Mouse (Mus musculus) NIH3T3 (cell line): ENCODE measurements around the gene Ppig.
A peak's percentile ranks its signal among the peaks of the same experiment; 100 is the strongest.

Source experiments
- DNase-seq: peaks from one replicate; pipeline ENCODE4 v3.0.0-alpha.2; 2012; ENCODE audit warnings: low read depth

Ppig gene

DNA sequence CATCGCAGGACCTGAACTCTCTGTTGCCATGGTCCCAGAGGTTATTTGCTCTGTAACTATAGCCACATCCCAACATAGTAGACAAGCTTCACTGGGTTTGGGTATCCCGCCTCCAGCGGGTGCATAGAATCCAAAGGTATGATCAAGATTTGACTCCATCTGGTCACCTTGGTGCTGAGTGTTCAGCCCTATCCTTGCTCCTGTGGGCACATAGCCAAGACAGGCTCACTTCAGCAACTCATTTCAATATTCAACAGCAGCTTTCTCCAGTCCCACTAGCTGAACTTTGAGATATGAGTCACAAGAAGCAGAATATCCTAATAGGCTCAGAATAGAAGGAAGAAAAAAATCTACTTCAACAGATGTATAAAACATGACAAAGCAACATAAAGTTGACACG lies 41.0 kb downstream of the Ppig start:
- DNase-seq = no peak

DNA sequence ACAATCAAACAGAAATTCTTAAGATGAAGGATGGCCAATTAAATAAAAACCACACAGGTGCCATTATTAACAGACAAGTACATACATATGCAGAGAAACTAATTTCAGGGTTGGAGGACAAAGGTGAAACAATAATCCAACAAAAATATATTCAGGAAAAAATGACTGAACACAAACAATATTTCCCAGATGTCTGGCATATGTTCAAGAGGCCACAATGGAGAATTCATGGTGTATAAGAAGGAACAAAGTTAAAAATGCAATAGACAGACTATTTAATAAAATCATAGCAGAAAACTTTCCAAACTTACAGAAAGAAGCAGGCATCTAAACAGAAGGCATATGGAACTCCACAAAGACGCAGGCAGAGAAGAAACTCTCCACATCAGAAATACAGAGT lies 42.4 kb downstream of the Ppig start:
- DNase-seq = peak; percentile 48

DNA sequence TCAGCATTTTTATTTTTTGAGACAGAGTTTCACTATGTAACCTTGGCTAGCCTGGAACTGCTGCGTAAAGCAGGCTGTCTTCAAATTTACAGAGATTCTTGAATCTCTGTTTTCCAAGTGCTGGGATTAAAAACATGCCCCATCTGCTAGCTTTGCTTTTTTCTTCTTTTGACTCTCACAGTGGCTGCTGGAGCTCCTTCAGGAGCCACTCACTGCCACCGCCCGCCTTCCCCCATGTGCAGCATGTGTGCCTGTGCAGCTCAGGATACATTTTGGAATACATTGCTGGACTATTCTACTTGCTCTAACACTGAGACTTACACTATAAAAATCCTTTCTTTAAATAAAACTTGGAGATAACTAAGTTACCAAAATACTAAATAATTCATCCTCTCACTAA lies 51.0 kb downstream of the Ppig start:
- DNase-seq = no peak

DNA sequence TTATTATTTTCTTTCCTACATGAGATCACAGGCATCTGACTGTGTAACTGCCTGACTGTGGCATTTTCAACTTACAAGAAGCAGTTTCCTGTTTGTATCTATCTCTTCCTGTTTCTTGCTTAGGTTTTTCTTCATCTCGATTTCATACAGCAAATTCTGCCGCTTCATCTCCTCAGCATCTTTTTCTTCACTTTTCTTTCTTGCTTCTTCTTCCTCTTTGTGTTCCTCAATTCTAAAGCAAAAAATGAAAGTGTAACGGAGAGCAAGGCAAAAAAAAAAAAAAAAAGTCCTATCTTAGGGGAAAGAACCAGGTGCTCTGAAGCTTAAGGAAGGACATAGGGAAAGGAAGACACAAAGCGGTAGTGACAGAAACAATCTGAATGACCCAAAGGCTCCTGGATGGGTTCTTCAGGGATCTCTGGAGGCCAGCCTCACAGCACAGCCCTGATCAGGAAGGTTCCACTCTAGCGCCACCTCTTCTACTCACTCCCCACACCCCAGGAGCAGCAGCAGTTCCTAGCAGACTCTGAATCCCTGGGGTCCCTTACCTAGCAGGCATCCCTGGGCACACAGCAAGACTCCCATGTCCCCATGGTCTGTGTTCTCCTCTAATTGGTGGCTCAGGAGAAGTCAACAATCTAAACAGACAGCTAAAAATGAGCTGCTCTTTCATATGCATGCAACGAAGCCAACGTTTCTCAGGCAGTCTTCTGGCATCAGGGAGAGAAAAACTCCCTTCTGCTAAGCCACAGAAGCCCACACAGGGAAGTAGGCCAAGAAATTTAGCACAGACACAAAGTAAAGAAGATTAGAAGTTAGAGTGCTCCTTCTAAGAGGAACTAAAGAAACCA lies 55.9 kb downstream of the Ppig start:
- DNase-seq = no peak

DNA sequence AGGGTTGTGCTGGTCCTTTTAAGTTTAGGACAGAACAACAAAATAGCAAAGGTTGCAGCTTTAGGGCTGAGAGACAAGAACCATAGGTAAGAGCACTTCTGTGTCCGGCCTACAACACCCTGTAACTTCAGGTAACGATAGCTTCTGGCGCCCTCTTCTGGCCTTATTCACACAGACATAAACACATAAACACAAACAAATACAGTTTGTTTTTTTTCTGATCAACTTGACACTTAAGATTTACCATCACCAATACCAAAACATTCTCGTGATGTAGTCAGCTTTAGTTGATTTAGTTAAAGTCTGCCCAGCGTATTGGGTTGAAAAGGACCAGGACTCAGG lies 56.5 kb downstream of the Ppig start:
- peak; percentile 67 for DNase-seq

DNA sequence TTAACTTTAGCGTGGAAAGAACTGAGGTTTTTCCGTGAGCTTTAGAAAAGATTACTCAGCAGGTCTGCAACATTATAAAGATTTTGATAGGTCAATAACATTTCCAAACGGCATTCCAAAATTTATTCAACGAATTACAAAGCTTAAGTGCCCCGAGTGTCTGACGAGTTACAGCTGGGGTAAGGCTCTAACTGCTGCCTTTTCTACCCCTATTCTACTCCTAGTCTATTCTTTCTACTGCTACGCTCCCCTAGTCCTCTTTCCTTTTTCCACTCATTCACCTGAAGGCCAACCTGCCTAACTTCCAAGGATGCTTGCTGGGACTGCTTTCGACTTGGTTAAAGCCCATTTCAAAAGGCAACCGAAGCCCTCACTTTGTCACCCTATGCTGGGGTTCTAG lies 66.6 kb downstream of the Ppig start:
- DNase-seq = no peak

DNA sequence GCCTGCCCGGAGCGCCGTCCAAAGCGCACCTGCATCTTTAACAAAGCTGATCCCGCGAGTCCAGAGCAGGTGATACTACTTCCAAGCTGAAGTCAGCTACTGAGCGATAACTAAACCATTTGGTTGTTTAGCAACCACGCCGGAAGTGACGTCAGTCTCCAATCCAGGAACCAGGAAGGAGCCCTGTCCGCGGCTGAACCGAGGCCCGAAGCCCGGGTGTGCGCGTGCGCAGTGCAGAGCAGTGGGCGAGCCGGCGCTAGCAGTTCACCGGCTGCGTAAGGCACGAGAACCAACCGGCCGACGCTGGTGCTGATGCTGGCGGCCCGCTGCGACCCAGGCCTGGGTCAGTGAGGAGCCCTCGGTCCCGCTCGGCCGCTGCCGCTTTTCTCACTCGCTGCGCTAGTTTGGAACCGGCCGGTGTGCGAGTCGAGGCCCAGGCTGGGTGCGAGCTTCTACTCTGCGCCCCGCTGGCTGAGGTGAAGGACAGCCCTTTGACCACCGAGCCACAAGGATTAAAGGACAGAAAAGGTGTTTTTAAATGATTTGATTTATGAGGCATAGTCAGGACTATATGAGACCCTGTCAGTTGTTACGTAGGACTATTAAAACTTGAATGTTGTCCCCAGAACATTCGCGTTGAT lies 67.2 kb downstream of the Ppig start, which contains the start of the genes Ccdc173 and Phospho2:
Ccdc173 (minus strand) TSS at position 147 of the 641 bp plus-strand sequence.
Phospho2 (plus strand) TSS at position 195 of the 641 bp plus-strand sequence.
- DNase-seq = peak; percentile 99

DNA sequence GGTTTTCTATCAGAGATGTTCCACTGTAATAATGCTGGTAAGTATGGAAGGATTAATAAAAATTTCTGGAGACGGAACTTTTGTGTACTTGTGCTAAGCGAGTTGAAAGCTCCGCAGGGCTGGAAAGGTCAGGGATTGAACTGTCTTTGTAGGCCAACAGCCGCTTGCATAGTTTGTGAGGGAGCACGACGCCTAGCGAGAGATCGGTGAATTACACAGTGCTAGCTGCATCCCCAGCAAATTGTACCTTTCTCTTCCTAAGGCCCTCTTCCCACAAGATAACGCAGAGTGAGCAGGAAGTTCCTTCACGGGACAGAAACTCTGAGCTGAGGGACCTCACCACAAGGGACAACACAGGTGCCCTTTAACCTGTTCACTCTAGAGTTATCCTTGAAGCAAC lies 67.9 kb downstream of the Ppig start:
- DNase-seq = peak; percentile 93

DNA sequence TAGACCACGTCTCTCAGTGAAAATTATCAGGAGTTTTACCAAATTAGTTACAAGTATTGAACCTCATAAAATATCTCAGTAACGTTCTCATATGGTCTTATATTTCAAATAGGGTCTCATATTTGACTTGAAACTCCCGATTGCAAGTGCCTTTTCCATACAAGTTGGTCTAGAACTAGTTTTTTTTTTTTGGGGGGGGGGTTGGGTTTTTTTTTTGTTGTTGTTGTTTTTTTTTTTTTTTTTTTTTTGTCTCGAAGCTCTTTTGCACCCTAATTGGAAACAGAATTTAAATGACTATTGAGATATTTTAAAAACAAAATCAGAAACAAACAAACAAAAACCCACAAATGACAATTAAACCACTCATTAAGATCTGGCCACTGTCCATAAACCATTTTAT lies 68.4 kb downstream of the Ppig start:
- no peak for DNase-seq

DNA sequence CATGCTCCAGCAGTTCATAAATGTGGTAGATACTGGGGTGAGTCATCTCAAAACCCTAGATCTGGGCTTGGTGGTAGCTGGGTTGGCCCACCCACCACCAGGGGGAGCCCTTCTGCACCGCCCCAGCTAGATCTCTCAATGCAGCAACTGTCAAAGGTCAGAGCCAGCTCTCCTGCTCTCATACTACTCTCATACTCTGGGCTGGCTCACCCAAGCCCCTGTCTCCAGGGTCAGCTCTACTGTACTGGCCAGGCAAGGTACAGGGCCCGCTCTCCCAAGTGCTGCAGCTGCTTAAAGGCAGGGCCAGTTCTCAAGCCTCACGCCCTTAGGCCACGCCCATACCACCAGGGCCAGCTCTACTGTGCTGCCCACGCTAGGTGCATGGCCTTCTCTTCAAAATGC lies 80.6 kb downstream of the Ppig start:
- DNase-seq = peak; percentile 72
